Mouse (Mus musculus): ENCODE data around the gene Mapk1ip1l. TPM values are rescaled to one million over a fixed set of nuclear protein-coding genes. Genes with fewer than 3 reads are reported as not detected.

Mapk1ip1l gene
- polyA plus RNA-seq, 1 experiment from 2014 or later = 45.1 TPM

DNA sequence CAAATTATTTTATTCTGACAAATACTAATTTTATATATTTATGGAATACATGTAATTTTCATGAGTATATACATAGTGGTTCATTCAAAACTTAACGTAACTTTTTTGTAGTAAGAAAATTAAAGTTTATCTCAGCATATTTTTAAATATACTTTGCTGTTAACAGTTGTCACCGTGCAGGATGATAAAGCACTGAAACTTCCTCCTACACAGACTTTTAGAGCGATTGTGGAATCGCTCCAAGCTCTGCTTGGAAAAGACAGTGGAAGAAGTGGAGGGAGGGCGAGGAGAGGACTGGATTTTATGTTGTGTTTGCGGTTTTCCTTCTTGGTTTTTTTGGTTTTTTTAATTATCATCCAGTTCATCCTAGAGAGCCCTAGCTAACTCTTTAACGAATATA lies 14.5 kb upstream of the Mapk1ip1l start:
- WGBS (ENCODE audit: insufficient replicate concordance) = 64% methylated on average over 7 of the region's 7 CpGs
- ATAC-seq = no peak
- Histone ChIP-seq H3K4me3 (no peak overlapping the region), H3K27ac (no peak overlapping the region), H3K27me3 (replicated peaks) (no peaks in the 10 kb centered on the region), H3K36me3 (peaks cover 41% of the 10 kb centered on the region), H3K4me1 (peaks cover 40% of the 10 kb centered on the region), H3K9me3 (replicated peaks) (no peaks in the 10 kb centered on the region), H3K9ac (no peak overlapping the region), H3K4me2 (no peak overlapping the region)

GRCm38 (mm10) chr14:47285271-47285670 lies 12.8 kb upstream of the Mapk1ip1l start:
- H3K9ac ChIP-seq = no peak overlapping the region
- H3K9me3 ChIP-seq (replicated peaks) = no peaks in the 10 kb centered on the region
- H3K4me1 ChIP-seq = peaks cover 37% of the 10 kb centered on the region
- no peaks in the 10 kb centered on the region for H3K27me3 ChIP-seq (replicated peaks)
- H3K4me3 ChIP-seq = no peak overlapping the region
- no peak for ATAC-seq
- H3K4me2 ChIP-seq = no peak overlapping the region
- H3K27ac ChIP-seq = peak overlapping the region; percentile 62; the same call in 1 of the 2 replicates
- WGBS (ENCODE audit: insufficient replicate concordance) = 89% methylated on average over 2 of the region's 2 CpGs
- peaks cover 47% of the 10 kb centered on the region for H3K36me3 ChIP-seq

DNA sequence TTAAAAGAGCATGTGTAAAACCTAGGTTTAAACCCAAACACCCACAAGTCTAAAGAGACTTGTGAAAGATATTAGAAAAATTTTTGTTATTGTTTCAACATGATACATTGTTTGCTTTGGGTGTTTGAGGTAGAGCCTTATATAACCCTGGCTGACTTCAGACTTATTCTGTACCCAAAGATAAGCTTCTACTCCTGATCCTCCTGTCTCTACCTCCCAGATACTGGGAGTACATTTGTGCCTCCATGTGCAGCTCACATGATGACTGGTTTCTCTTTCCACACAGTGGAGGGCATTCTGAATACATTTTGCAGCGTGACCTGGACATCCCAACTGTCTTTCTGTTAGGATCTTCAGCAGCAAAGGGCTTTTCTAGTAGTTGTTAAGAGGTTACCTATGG lies 11.9 kb upstream of the Mapk1ip1l start:
- Histone ChIP-seq H3K9me3 (replicated peaks) (no peaks in the 10 kb centered on the region), H3K9ac (no peak overlapping the region), H3K4me1 (peaks cover 37% of the 10 kb centered on the region), H3K4me2 (no peak overlapping the region), H3K27ac (peak overlapping the region; percentile 45; the same call in 1 of the 2 replicates), H3K36me3 (peaks cover 46% of the 10 kb centered on the region), H3K27me3 (replicated peaks) (no peaks in the 10 kb centered on the region), H3K4me3 (no peak overlapping the region)
- WGBS (ENCODE audit: insufficient replicate concordance) = 64% methylated on average over 1 of the region's 1 CpGs
- peak; percentile 72 for ATAC-seq

GRCm38 (mm10) chr14:47287021-47287420 lies 11.0 kb upstream of the Mapk1ip1l start:
- Histone ChIP-seq H3K4me1 (peaks cover 37% of the 10 kb centered on the region), H3K9ac (no peak overlapping the region), H3K27ac (no peak overlapping the region), H3K27me3 (replicated peaks) (no peaks in the 10 kb centered on the region), H3K36me3 (peaks cover 46% of the 10 kb centered on the region), H3K9me3 (replicated peaks) (no peaks in the 10 kb centered on the region), H3K4me3 (no peak overlapping the region), H3K4me2 (0 out of 2 replicates have a peak overlapping the region, but pooled peaks have one; percentile 15)
- no peak for ATAC-seq
- WGBS (ENCODE audit: insufficient replicate concordance) = 63% methylated on average over 5 of the region's 5 CpGs

DNA sequence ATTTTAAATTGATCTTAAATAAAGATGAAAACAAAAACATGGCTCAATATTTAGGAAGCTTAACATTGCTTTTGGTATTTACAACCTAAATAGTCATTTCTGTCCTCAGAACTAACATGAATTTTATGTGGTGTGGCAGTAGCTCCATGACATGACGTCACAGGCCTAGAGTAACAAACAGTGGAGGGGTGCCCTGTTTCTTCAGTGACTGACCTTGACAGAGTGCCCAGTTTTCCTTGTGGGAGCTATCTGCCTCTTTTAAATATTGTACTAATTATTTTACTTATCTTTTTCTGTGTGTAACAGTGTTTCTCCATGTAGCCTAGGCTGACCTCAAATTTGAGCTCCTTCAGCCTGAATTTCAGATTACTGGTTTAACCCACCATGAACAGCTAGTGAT lies 6.3 kb upstream of the Mapk1ip1l start:
- Histone ChIP-seq H3K9ac (no peak overlapping the region), H3K4me2 (no peak overlapping the region), H3K27ac (no peak overlapping the region), H3K4me1 (peaks cover 26% of the 10 kb centered on the region), H3K9me3 (replicated peaks) (no peaks in the 10 kb centered on the region), H3K36me3 (peaks cover 33% of the 10 kb centered on the region), H3K4me3 (no peak overlapping the region), H3K27me3 (replicated peaks) (no peaks in the 10 kb centered on the region)
- no peak for ATAC-seq
- 81% methylated on average over 1 of the region's 1 CpGs for WGBS (ENCODE audit: insufficient replicate concordance)

DNA sequence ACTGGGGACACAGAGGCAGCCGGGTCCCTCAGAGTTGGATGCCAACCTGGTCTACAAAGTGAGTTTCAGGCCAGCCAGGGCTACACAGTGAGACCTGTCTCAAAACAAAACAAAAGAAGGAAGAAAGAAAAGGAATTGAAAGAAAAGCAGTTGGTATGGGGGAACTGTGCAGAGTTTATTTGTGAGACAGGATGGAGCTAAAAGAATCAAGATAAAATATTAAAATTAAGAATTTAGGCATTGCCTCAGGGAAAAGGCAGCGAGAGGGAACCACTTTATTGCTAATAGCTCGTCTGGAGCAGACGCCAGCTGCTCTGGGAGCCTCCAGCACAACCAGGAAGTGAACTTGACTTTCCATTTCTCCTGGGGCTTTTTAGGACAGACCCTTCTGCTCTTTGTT lies 3.9 kb upstream of the Mapk1ip1l start:
- ATAC-seq = no peak
- Histone ChIP-seq H3K9me3 (replicated peaks) (no peaks in the 10 kb centered on the region), H3K4me2 (0 out of 2 replicates have a peak overlapping the region, but pooled peaks have one; percentile 10), H3K36me3 (peaks cover 28% of the 10 kb centered on the region), H3K4me1 (peaks cover 33% of the 10 kb centered on the region), H3K9ac (no peak overlapping the region), H3K27me3 (replicated peaks) (no peaks in the 10 kb centered on the region), H3K4me3 (no peak overlapping the region), H3K27ac (peak overlapping the region; percentile 22; the same call in 1 of the 2 replicates)
- WGBS (ENCODE audit: insufficient replicate concordance) = 63% methylated on average over 4 of the region's 4 CpGs

DNA sequence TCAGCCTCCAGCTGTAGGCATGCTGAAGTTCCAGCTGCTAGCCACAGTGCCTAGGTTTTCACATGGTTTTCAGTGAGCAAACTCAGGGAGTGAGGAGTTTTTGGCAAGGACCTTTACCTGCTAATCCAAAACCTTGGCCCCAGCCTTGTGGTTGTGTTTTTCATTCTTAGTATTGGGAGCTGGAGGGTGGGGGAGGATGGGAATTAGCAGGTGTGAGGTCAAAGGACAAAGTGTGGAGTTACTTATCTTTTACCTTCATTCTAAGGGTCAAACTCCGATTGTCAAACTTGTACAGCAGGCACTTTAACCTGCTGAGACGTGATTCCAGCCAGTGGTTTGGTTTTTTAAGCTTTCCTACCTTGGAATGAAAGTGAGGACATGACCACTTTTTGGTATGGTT lies 1.8 kb upstream of the Mapk1ip1l start:
- Histone ChIP-seq H3K4me3 (no peak overlapping the region), H3K4me2 (no peak overlapping the region; the same call in 1 of the 2 replicates), H3K27me3 (replicated peaks) (no peaks in the 10 kb centered on the region), H3K9me3 (replicated peaks) (no peaks in the 10 kb centered on the region), H3K9ac (no peak overlapping the region; the same call in 1 of the 2 replicates), H3K36me3 (peaks cover 21% of the 10 kb centered on the region), H3K27ac (peak overlapping the region; percentile 87), H3K4me1 (peaks cover 51% of the 10 kb centered on the region)
- 33% methylated on average over 2 of the region's 2 CpGs for WGBS (ENCODE audit: insufficient replicate concordance)
- ATAC-seq = no peak

DNA sequence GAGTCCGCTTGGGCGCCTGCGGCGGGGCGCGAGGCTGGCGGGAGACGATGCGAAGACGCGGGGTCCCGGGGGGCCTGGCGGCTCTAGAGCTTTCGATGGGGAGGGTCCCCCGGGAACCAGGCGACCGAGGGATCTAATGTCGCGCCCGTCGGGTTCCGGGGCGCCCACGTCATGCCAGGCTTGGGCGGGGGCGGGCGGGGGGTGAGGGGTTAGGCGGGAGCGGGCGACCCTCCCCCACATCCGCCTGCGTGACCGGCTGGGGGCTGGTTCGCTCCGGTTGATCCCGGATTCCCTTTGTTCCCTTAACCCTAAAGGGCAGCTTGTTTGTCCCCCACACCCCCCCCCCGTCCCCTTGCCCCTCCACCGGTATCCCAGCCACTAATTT lies 334 bp downstream of the Mapk1ip1l start:
- H3K4me2 ChIP-seq = peak overlapping the region; percentile 71
- peak overlapping the region; percentile 95 for H3K9ac ChIP-seq
- peak overlapping the region; percentile 74 for H3K4me3 ChIP-seq
- H3K9me3 ChIP-seq (replicated peaks) = no peaks in the 10 kb centered on the region
- WGBS (ENCODE audit: insufficient replicate concordance) = under 1% methylated on average over 35 of the region's 38 CpGs
- H3K36me3 ChIP-seq = peaks cover 26% of the 10 kb centered on the region
- H3K27ac ChIP-seq = peak overlapping the region; percentile 87
- ATAC-seq = peak; percentile 61
- H3K27me3 ChIP-seq (replicated peaks) = no peaks in the 10 kb centered on the region
- H3K4me1 ChIP-seq = peaks cover 67% of the 10 kb centered on the region

DNA sequence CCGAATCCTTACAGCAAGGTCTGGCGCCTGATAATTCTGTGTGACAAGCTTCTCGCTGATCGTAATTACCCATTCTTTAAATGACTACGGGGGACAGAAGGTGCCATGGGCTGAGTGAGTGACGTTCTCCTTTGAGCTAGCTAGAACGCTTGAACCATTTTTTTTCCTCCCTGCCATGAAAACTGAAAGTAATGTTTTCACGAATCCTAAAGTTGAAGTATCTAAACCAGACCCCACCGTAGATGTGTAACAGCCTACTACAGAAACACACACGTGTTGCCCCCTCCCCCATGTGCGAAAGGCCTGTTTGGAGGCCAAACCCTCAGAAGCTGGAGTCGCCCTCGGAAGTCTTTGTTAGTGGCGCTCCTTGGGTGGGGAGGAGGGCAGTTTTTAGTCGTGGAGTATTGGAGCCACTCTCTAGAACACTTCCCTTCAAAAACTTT lies 774 bp downstream of the Mapk1ip1l start:
- Histone ChIP-seq H3K4me1 (peaks cover 71% of the 10 kb centered on the region), H3K9ac (peak overlapping the region; percentile 95), H3K27ac (peak overlapping the region; percentile 87), H3K27me3 (replicated peaks) (no peaks in the 10 kb centered on the region), H3K36me3 (peaks cover 28% of the 10 kb centered on the region), H3K4me3 (peak overlapping the region; percentile 74), H3K4me2 (peak overlapping the region; percentile 71), H3K9me3 (replicated peaks) (no peaks in the 10 kb centered on the region)
- peak; percentile 43 for ATAC-seq
- WGBS (ENCODE audit: insufficient replicate concordance) = under 1% methylated on average over 15 of the region's 15 CpGs

- H3K4me2 ChIP-seq = no peak overlapping the region
- H3K4me1 ChIP-seq = peaks cover 69% of the 10 kb centered on the region
These were observed 5.0 kb downstream of the Mapk1ip1l start for GRCm38 (mm10) chr14:47302885-47303680.

DNA sequence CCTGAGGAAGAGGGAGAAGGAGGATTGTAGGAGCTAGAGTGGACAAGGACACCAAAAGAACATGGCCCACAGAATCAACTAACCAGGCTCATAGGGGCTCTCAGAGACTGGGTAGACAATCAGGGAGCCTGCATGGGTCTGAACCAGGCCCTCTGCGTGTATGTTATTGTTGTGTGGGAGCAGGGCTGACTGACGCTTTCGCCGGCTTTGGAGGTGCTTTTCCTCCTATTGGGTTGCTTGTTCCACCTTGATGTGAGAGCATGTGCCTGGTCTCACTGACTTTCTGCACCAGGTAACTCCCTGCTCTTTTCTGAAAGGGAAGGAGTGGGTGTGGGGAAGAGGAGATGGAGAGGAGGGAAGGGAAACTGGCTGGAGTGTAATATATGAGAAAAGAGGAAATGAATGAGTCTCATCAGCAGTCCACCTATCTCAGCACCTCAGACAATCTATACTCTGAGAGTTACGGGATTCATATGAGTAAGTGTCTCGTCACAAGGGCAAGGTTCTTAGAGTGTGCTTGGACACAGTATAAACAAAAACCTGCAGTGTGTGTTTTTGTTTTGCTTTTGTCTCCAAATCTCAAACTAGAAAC lies 6.8 kb downstream of the Mapk1ip1l start:
- no peak overlapping the region for H3K27ac ChIP-seq
- H3K9ac ChIP-seq = no peak overlapping the region
- ATAC-seq = no peak
- no peaks in the 10 kb centered on the region for H3K27me3 ChIP-seq (replicated peaks)
- whole genome bisulfite sequencing (ENCODE audit: insufficient replicate concordance) = 75% methylated on average over 6 of the region's 6 CpGs
- H3K4me3 ChIP-seq = no peak overlapping the region
- peaks cover 74% of the 10 kb centered on the region for H3K36me3 ChIP-seq
- H3K9me3 ChIP-seq (replicated peaks) = no peaks in the 10 kb centered on the region
- H3K4me2 ChIP-seq = no peak overlapping the region
- peaks cover 60% of the 10 kb centered on the region for H3K4me1 ChIP-seq

More at GRCm38 (mm10) chr14:47302885-47303680, 5.0 kb downstream of the Mapk1ip1l start:
- Histone ChIP-seq H3K9ac (0 out of 2 replicates have a peak overlapping the region, but pooled peaks have one; percentile 27), H3K4me3 (no peak overlapping the region), H3K36me3 (peaks cover 59% of the 10 kb centered on the region), H3K27ac (no peak overlapping the region), H3K27me3 (replicated peaks) (no peaks in the 10 kb centered on the region), H3K9me3 (replicated peaks) (no peaks in the 10 kb centered on the region)
- WGBS (ENCODE audit: insufficient replicate concordance) = 79% methylated on average over 14 of the region's 14 CpGs
- no peak for ATAC-seq

DNA sequence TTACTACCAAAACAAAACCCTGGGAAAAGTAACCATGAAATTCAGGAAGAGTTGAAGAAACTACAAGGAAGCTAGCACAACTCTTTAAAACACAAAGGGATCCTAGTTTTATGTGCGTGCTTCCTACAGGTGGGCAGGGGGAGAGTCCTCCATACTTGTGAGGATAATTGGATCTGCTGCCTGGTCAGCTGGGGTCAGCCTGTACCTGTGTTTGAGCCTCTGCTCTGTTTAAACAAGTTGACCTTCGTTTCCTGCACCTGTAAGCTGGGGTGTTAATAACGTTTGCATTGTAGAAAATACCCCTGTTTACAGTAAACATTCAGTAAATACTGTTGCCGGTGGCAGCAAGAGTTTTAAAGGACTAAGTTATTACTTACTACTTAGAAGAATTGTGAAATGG lies 7.9 kb downstream of the Mapk1ip1l start:
- Histone ChIP-seq H3K4me2 (no peak overlapping the region), H3K27ac (no peak overlapping the region), H3K4me3 (no peak overlapping the region), H3K4me1 (peaks cover 51% of the 10 kb centered on the region), H3K36me3 (peaks cover 79% of the 10 kb centered on the region), H3K27me3 (replicated peaks) (no peaks in the 10 kb centered on the region), H3K9ac (no peak overlapping the region), H3K9me3 (replicated peaks) (no peaks in the 10 kb centered on the region)
- WGBS (ENCODE audit: insufficient replicate concordance) = 77% methylated on average over 4 of the region's 4 CpGs
- no peak for ATAC-seq
